Mouse (Mus musculus): ENCODE data around the gene Ptprr. TPM values are rescaled to one million over a fixed set of nuclear protein-coding genes. Genes with fewer than 3 reads are reported as not detected.

Ptprr gene
- polyA plus RNA-seq, 1 experiment from 2014 or later: 0.27 TPM

GRCm38 (mm10) chr10:116021081-116021480 lies 3.1 kb downstream of the Ptprr start:
- Histone ChIP-seq H3K27me3 (ENCODE audit: control insufficient read depth, insufficient read depth, low read length) (peaks cover 3% of the 10 kb centered on the region; the same call in 1 of the 2 replicates), H3K9ac (ENCODE audit: low read depth, low read length) (no peak overlapping the region), H3K27ac (ENCODE audit: low read depth, low read length) (no peak overlapping the region), H3K4me1 (ENCODE audit: control insufficient read depth, insufficient read depth, low read length) (0 out of 2 replicates have a peak, but pooled peaks cover 4% of the 10 kb centered on the region), H3K9me3 (ENCODE audit: control insufficient read depth, low read length) (no peaks in the 10 kb centered on the region), H3K4me2 (replicated peaks; ENCODE audit: low read depth, low read length) (no peak overlapping the region), H3K36me3 (ENCODE audit: control insufficient read depth, insufficient read depth, low read length) (no peaks in the 10 kb centered on the region), H3K4me3 (ENCODE audit: low read length) (no peak overlapping the region)
- no peak for ATAC-seq (ENCODE audit: low FRiP score, low TSS enrichment)
- 76% methylated on average over 3 of the region's 3 CpGs for WGBS

GRCm38 (mm10) chr10:116038150-116038549 lies 20.1 kb downstream of the Ptprr start:
- H3K4me2 ChIP-seq (replicated peaks; ENCODE audit: low read depth, low read length): no peak overlapping the region
- WGBS: 89% methylated on average over 1 of the region's 1 CpGs
- no peak for ATAC-seq (ENCODE audit: low FRiP score, low TSS enrichment)

DNA sequence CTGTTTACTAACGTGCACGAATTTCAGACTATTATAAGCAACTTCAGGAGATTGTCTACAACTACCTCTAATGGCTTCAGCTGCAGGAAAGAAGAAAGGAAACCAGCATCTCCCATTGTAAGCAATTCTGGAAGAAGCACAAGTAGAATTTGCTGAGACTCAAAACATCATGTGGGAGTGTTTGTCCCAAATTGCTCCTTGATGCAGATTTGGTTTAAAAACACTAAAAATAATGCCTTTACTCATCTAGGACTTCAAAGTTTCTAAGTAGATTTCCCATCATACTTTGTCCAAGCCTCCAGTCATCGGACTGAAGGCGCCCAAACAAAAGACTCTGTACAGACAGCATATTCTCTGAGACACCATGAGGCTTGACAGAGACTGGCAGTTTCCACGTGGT lies 57.9 kb downstream of the Ptprr start:
- ATAC-seq (ENCODE audit: low FRiP score, low TSS enrichment): no peak
- Histone ChIP-seq H3K9me3 (ENCODE audit: control insufficient read depth, low read length) (no peaks in the 10 kb centered on the region), H3K4me3 (ENCODE audit: low read length) (no peak overlapping the region), H3K27me3 (ENCODE audit: control insufficient read depth, insufficient read depth, low read length) (no peaks in the 10 kb centered on the region), H3K4me2 (replicated peaks; ENCODE audit: low read depth, low read length) (no peak overlapping the region), H3K27ac (ENCODE audit: low read depth, low read length) (no peak overlapping the region), H3K4me1 (ENCODE audit: control insufficient read depth, insufficient read depth, low read length) (no peaks in the 10 kb centered on the region), H3K36me3 (ENCODE audit: control insufficient read depth, insufficient read depth, low read length) (no peaks in the 10 kb centered on the region), H3K9ac (ENCODE audit: low read depth, low read length) (no peak overlapping the region)
- 85% methylated on average over 5 of the region's 5 CpGs for WGBS

More at GRCm38 (mm10) chr10:116038150-116038549, 20.1 kb downstream of the Ptprr start:
- Histone ChIP-seq H3K27me3 (ENCODE audit: control insufficient read depth, insufficient read depth, low read length) (no peaks in the 10 kb centered on the region), H3K27ac (ENCODE audit: low read depth, low read length) (no peak overlapping the region), H3K4me1 (ENCODE audit: control insufficient read depth, insufficient read depth, low read length) (no peaks in the 10 kb centered on the region), H3K4me3 (ENCODE audit: low read length) (no peak overlapping the region), H3K9ac (ENCODE audit: low read depth, low read length) (no peak overlapping the region), H3K9me3 (ENCODE audit: control insufficient read depth, low read length) (no peaks in the 10 kb centered on the region), H3K36me3 (ENCODE audit: control insufficient read depth, insufficient read depth, low read length) (no peaks in the 10 kb centered on the region)

GRCm38 (mm10) chr10:116078636-116079035 lies 60.6 kb downstream of the Ptprr start:
- ATAC-seq (ENCODE audit: low FRiP score, low TSS enrichment): no peak
- no peak overlapping the region for H3K9ac ChIP-seq (ENCODE audit: low read depth, low read length)
- H3K4me3 ChIP-seq (ENCODE audit: low read length): no peak overlapping the region
- H3K36me3 ChIP-seq (ENCODE audit: control insufficient read depth, insufficient read depth, low read length): no peaks in the 10 kb centered on the region
- no peaks in the 10 kb centered on the region for H3K4me1 ChIP-seq (ENCODE audit: control insufficient read depth, insufficient read depth, low read length)
- H3K9me3 ChIP-seq (ENCODE audit: control insufficient read depth, low read length): no peaks in the 10 kb centered on the region
- 85% methylated on average over 5 of the region's 5 CpGs for WGBS
- no peak overlapping the region for H3K4me2 ChIP-seq (replicated peaks; ENCODE audit: low read depth, low read length)
- H3K27ac ChIP-seq (ENCODE audit: low read depth, low read length): no peak overlapping the region
- no peaks in the 10 kb centered on the region for H3K27me3 ChIP-seq (ENCODE audit: control insufficient read depth, insufficient read depth, low read length)

- ATAC-seq (ENCODE audit: low FRiP score, low TSS enrichment): no peak
- no peaks in the 10 kb centered on the region for H3K27me3 ChIP-seq (ENCODE audit: control insufficient read depth, insufficient read depth, low read length)
- no peak overlapping the region for H3K4me2 ChIP-seq (replicated peaks; ENCODE audit: low read depth, low read length)
- no peaks in the 10 kb centered on the region for H3K9me3 ChIP-seq (ENCODE audit: control insufficient read depth, low read length)
- no peak overlapping the region for H3K27ac ChIP-seq (ENCODE audit: low read depth, low read length)
- WGBS: 41% methylated on average over 7 of the region's 7 CpGs
- H3K36me3 ChIP-seq (ENCODE audit: control insufficient read depth, insufficient read depth, low read length): no peaks in the 10 kb centered on the region
- H3K4me3 ChIP-seq (ENCODE audit: low read length): no peak overlapping the region
- H3K9ac ChIP-seq (ENCODE audit: low read depth, low read length): no peak overlapping the region
- no peaks in the 10 kb centered on the region for H3K4me1 ChIP-seq (ENCODE audit: control insufficient read depth, insufficient read depth, low read length)
Observed at GRCm38 (mm10) chr10:116079396-116079795, 61.4 kb downstream of the Ptprr start.

DNA sequence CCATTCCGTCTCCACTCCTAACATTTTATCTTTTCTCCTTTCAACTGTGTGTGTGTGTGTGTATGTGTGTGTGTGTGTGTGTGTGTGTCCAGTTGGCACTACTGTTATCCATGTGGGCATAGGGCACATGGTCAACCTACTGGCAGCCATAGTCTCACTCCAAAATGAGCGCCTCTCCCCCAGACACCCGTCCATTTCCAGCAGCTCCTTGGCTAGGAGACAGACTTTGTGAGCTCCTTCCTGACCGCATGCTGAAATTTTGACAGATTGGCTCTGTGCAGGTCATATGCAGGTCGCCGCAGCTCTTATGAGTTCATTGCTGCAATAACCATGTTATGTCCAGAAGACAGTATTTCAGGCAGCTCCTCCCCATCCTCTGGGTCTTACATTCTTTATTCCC lies 62.8 kb downstream of the Ptprr start:
- Histone ChIP-seq H3K9me3 (ENCODE audit: control insufficient read depth, low read length) (no peaks in the 10 kb centered on the region), H3K4me1 (ENCODE audit: control insufficient read depth, insufficient read depth, low read length) (no peaks in the 10 kb centered on the region), H3K27me3 (ENCODE audit: control insufficient read depth, insufficient read depth, low read length) (no peaks in the 10 kb centered on the region), H3K4me3 (ENCODE audit: low read length) (no peak overlapping the region), H3K4me2 (replicated peaks; ENCODE audit: low read depth, low read length) (no peak overlapping the region), H3K27ac (ENCODE audit: low read depth, low read length) (no peak overlapping the region), H3K36me3 (ENCODE audit: control insufficient read depth, insufficient read depth, low read length) (no peaks in the 10 kb centered on the region), H3K9ac (ENCODE audit: low read depth, low read length) (no peak overlapping the region)
- WGBS: 83% methylated on average over 6 of the region's 6 CpGs
- no peak for ATAC-seq (ENCODE audit: low FRiP score, low TSS enrichment)

DNA sequence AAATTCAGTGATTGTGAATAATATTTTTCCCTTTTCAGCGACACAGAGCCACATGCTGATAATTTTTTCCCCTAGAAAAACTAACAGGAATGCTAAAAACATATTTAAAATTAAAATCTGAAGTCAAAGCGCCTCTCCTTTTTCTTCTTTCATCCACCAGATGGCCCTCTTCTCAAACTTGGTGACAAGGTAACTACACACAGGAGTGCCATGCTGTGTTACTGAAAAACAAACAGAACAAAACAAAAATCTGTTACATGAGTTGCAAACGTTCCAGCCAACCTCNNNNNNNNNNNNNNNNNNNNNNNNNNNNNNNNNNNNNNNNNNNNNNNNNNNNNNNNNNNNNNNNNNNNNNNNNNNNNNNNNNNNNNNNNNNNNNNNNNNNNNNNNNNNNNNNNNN lies 66.0 kb downstream of the Ptprr start:
- Histone ChIP-seq H3K4me3 (ENCODE audit: low read length) (no peak overlapping the region), H3K9me3 (ENCODE audit: control insufficient read depth, low read length) (no peaks in the 10 kb centered on the region), H3K4me2 (replicated peaks; ENCODE audit: low read depth, low read length) (no peak overlapping the region), H3K36me3 (ENCODE audit: control insufficient read depth, insufficient read depth, low read length) (no peaks in the 10 kb centered on the region), H3K9ac (ENCODE audit: low read depth, low read length) (no peak overlapping the region), H3K27ac (ENCODE audit: low read depth, low read length) (no peak overlapping the region), H3K4me1 (ENCODE audit: control insufficient read depth, insufficient read depth, low read length) (no peaks in the 10 kb centered on the region), H3K27me3 (ENCODE audit: control insufficient read depth, insufficient read depth, low read length) (no peaks in the 10 kb centered on the region)
- no peak for ATAC-seq (ENCODE audit: low FRiP score, low TSS enrichment)
- 33% methylated on average over 3 of the region's 3 CpGs for whole genome bisulfite sequencing

GRCm38 (mm10) chr10:116096466-116096865 lies 78.5 kb downstream of the Ptprr start:
- H3K36me3 ChIP-seq (ENCODE audit: control insufficient read depth, insufficient read depth, low read length): no peaks in the 10 kb centered on the region
- no peak overlapping the region for H3K27ac ChIP-seq (ENCODE audit: low read depth, low read length)
- no peak overlapping the region for H3K9ac ChIP-seq (ENCODE audit: low read depth, low read length)
- no peaks in the 10 kb centered on the region for H3K27me3 ChIP-seq (ENCODE audit: control insufficient read depth, insufficient read depth, low read length)
- ATAC-seq (ENCODE audit: low FRiP score, low TSS enrichment): no peak
- no peaks in the 10 kb centered on the region for H3K9me3 ChIP-seq (ENCODE audit: control insufficient read depth, low read length)
- no peaks in the 10 kb centered on the region for H3K4me1 ChIP-seq (ENCODE audit: control insufficient read depth, insufficient read depth, low read length)
- WGBS: 82% methylated on average over 13 of the region's 13 CpGs
- H3K4me3 ChIP-seq (ENCODE audit: low read length): no peak overlapping the region
- no peak overlapping the region for H3K4me2 ChIP-seq (replicated peaks; ENCODE audit: low read depth, low read length)

- WGBS: 92% methylated on average over 7 of the region's 7 CpGs
- H3K4me2 ChIP-seq (replicated peaks; ENCODE audit: low read depth, low read length): no peak overlapping the region
- H3K36me3 ChIP-seq (ENCODE audit: control insufficient read depth, insufficient read depth, low read length): no peaks in the 10 kb centered on the region
- no peak overlapping the region for H3K27ac ChIP-seq (ENCODE audit: low read depth, low read length)
- no peaks in the 10 kb centered on the region for H3K27me3 ChIP-seq (ENCODE audit: control insufficient read depth, insufficient read depth, low read length)
- H3K4me1 ChIP-seq (ENCODE audit: control insufficient read depth, insufficient read depth, low read length): no peaks in the 10 kb centered on the region
- H3K9ac ChIP-seq (ENCODE audit: low read depth, low read length): no peak overlapping the region
- ATAC-seq (ENCODE audit: low FRiP score, low TSS enrichment): no peak; the same call in 1 of the 2 replicates
- no peaks in the 10 kb centered on the region for H3K9me3 ChIP-seq (ENCODE audit: control insufficient read depth, low read length)
- H3K4me3 ChIP-seq (ENCODE audit: low read length): no peak overlapping the region
Observed at GRCm38 (mm10) chr10:116098470-116098869, 80.5 kb downstream of the Ptprr start.

Measured in kidney, embryonic 14.5 days (tissue).